Mouse (Mus musculus) gastrocnemius, postnatal 10 days (tissue): ENCODE data around the gene Pcnx. TPM values are rescaled to one million over a fixed set of nuclear protein-coding genes. Genes with fewer than 3 reads are reported as not detected.

ENCODE experiments used
- DNase-seq: peaks from one replicate; pipeline ENCODE4 v3.0.0; 2021; ENCODE audit warnings: mixed read lengths
- total RNA-seq, 2 experiments: library from RNA; stranded (reverse); gene quantifications; 2 replicates each; pipeline ENCODE4 v1.2.3; 2021

The Pcnx gene
- total RNA-seq, 2 experiments from 2014 or later, result 48.3 to 49.1 TPM

DNA sequence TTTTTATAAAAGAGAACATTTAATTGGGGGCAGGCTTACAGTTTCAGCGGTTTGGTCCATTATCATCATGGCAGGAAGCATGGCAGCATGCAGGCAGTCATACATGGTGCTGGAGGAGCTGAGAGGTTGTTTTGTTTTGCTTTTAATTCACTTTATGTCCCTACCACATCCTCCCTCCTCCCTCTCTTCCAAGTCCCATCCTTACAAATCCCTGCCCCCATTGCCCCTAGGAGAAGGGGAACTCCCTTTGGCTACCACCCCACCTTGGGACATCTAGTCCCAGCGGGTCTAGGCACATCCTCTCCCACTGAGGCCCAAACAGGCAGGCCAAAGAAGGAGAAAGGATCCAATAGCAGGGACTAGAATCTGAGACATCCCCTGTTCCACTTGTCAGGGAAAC is 44.6 kb downstream of the Pcnx start:
- no peak for DNase-seq

DNA sequence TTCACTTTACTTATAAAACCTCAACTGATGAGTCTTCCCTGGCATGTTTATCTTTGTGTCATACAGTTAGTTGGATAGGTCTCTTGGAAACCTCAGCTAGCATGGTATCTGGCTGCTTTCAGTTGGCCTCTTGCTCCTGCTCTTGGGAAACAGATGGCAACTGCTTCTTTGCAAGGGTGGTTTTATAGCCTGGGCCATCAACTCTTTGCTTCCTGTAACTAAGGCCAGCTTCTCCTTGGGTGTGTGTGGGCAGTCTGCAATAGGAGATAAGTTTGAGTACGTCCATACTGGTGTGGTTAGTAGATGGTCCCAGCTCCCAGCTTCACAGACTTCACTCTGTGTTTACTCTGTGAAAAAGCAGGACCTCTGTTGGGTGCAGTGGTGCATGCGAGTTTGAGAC is 46.0 kb downstream of the Pcnx start:
- DNase-seq, result no peak

DNA sequence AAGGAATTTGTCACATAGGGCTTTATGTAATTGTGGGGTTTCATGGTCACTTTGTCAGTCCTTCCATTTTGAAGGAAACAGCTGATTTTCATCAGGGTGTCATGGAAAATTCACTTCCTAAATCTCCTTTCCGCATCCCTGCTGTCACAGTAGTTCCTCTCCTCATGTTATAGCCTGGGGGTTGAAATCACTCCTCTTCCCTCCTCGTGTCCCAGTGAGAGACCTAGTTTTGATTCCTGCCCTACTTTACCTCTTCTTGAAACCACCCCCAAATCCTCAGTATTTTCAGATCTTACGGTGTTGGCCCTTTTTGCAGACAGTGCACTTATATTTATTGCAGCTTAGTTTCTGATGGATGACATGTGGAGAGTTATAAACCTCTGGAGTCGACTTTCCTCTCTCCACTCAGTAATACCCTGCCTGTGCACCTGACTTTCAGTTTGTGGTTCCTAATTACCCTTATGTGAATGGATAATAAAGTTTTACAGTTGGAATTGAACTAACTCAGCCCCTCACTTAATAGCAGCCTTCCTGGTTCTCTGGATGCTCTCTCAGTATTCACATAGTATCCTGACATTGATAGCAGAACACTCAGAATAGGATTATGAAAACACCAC is 48.0 kb downstream of the Pcnx start:
- DNase-seq, result no peak

DNA sequence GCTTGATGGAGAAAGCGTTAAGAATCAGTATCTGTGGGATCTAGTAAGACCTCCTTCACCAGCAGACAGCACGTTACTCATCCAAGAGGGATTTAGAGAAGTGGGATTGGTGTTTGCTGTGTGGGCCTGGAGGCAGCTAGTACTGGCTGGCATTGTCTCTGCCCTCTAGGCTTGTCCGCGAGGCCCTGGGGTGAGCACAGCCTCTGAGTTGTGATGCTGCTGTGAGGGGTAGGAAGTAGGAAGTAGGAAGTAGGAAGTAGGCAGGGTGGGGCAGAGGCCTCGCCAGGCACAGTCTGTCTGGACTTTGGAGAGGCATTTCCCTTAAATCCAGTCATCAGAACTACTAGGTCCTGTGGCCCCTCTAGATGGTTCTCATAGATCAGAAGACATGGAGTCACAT is 50.6 kb downstream of the Pcnx start:
- DNase-seq, result no peak

DNA sequence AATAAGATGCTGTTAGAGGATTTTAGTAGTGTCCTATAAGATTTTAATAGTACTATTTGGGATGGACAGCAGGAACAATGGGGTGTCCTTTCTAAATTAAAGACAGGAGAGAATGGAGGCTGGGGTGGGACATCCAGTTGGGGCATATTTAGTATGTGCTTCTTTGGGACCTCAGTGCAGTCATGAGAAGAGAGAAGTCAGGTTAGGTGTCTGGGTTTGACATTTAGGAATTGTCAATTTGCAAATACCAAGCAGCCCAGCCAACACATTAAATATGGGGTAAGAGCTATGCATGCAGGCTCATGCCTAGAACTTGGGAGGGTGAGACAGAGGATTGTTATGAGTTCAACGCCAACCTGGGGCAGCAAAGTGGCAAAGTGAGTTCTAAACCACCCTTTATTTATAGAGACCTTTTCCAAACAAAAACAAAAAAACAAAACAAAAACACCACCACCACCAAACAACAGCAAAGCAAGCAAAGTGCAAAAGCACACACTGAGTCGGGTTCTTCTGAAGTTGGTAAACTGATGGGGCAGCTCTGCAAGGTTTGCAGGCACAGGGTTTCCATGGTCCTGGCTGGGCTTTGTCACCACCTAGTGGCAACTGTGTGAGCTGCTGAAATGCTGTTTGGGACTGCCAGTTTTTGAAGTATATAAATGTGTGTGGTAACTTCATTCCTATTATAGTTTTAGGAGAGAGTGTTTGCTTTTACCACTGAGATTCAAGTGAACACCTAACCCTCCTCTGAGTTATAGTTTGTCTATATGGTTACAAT is 55.5 kb downstream of the Pcnx start:
- DNase-seq, result peak; percentile 62

DNA sequence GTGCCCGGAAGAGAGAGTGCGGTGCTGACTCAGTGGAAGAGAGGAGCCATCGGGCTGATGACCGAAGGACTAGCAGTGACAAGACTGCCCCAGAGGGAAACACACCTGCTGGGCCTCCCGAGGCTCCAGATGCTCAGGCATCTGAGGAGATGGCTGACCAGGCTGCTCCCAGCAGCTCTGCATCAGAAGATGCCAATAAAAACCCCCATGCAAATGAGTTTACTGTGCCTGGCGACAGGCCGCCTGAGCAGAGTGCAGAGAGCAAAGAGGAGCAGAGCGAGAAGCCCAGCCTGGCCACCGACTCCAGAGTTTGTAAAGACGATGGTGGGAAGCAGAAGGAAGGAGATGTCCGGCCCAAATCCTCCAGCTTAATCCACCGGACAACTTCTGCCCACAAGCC is 58.5 kb downstream of the Pcnx start:
- DNase-seq, result no peak

DNA sequence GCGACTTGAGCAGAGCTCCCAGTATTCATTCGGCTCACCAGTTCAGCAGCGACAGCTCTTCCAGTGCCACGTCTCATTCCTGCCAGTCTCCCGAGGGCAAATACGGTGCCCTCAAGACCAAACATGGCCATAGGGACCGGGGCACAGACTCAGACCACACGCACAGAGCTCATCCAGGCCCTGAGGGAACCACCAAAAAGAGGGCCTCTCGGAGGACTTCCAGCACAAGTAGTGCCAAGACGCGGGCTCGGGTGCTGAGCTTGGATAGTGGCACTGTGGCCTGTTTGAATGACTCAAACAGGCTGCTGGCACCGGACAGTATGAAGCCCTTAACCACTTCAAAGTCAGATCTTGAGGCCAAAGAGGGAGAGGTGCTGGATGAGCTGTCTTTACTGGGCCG is 59.1 kb downstream of the Pcnx start:
- DNase-seq, result no peak

DNA sequence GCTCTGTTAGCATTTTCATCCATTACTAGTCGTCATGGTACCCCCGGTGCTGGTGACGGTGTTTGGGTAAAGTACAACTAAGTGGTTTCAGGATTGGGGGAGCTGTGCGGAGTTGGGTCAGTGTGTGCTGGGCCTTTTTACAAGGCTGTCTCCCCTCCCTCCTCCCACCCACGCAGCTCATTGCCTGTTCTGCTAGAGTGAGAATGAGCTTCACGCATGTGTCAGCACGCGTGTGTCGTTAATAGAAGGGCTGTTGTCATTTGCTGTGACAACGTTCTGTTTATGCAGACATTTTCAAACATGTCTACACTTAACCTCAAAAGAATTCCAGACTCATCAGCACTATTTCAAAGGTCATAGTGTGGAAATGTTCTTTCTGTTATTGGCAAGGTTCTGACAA is 60.2 kb downstream of the Pcnx start:
- no peak for DNase-seq

DNA sequence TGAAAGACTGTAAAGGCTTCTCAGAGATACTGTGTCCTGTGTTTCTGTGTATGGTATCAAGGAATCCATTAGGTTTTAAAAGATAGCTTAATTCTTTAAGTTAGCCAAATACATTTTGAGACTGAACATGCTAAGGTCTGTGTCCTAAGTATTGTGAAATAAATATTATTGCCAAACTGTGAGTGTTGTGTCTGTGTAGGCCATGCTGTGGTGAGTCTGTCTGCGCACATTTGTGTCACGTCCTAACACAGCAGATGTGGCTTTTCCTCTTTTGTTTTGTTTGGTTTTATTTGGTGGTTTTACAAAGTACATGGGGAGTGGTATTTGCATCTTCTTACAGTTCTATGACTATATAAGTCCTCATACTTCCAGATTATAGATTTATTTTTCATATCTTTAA is 60.8 kb downstream of the Pcnx start:
- DNase-seq, result no peak

DNA sequence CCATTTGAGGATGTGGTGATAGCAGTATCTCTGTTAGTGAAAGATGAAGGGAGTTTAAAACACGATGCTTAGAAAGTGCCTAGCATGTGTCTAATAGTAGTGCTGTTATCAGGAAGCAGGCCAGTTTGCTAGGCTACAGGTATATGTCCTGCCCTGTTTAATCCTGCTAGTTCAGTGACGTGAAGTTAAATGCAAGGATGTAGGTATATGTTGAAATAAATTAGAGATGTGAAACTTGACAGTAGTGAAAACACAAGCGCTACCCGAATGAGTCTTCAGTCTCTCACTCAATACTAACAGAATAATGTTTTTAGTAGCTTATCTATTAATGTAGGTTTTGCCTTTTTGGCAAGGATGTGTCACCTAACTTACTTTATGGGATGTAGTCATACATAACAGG is 62.0 kb downstream of the Pcnx start:
- DNase-seq, result no peak

DNA sequence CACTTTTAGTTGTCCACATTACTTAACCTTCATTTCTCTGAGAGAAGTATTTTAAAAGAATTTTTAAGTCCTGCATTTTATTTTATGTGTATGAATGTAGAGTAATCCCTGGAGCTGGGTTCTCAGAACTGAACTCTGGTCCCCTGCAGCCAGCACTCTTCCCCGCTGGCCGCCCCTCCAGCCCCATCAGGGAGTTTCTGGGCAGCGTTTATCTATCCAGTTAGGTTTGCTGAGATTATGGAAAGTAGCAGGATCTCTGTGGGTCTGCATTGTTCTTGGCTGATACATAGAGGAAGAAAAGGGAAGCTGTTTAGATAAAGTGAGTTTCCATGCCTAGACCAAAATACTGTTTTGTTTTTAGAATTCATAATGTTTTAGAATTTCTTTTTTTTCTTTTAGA is 63.0 kb downstream of the Pcnx start:
- no peak for DNase-seq

DNA sequence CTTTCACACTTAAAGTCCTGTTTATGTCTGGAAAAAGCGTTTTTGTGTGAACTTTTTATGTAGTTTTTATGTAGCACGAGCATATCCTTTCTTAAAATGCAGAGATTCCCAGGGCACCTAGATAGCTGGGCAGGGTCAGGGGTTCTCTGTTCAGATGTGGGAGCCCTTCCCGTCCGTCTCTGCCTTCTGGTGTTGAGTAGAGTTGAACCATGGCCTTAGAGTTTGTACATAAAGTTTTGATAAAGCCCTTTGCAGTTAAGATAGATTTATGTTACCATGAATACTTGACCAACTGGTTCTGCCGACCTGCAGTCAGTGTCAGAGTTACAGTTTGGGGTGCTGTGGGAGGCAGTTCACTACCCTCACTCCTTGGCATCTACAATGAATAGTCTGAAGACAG is 67.3 kb downstream of the Pcnx start:
- no peak for DNase-seq

DNA sequence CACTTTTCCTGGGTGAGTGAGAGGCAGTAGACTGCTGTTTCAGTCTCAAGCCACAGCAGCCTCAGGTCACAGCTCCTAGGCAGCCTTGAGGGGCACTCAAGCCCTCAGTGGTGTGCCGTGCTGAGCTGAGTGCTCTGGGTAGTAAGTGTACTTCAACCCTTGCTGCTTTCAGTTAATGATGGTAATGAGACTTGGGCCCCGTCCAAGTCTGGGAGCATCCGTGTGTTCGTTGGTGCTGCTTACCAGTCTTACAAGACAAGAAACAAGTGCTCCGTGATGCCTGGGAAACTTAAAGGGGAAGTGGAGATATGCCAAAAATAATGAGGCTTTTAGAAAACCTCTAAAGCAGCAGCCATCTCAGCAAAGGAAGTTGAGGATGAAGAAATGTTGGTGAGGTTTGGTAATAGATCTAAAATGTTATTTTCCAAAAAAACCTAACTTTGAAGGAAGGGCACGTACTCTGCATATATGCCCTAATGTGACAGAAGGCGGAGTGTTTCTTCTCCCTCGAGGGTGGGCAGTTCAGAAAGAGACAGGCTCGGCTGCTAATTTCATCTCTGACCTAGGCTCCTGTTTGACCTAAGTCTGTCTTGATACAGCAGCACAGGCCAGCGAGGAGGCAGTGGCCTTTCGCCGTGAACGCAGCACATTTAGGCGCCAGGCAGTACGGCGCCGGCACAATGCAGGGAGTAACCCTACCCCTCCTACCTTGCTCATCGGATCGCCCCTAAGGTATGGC is 68.0 kb downstream of the Pcnx start:
- DNase-seq, result no peak

DNA sequence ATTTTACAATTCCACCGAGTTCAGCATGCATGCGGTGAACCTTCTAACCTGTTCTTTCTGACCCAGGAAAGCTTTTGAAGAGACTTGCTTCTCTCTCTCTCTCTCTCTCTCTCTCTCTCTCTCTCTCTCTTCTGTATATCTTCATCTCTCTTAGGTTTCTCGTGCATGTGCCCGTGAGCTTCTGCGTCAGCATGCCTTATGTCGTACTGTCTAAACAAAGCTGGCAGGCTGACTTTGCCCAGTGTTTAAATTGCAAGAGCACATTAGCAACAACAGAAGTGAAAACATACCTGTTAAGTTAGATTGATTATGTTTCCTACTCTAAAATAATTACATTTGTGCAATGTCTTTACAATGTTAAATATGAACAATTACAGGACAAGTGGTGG is 68.6 kb downstream of the Pcnx start:
- no peak for DNase-seq

DNA sequence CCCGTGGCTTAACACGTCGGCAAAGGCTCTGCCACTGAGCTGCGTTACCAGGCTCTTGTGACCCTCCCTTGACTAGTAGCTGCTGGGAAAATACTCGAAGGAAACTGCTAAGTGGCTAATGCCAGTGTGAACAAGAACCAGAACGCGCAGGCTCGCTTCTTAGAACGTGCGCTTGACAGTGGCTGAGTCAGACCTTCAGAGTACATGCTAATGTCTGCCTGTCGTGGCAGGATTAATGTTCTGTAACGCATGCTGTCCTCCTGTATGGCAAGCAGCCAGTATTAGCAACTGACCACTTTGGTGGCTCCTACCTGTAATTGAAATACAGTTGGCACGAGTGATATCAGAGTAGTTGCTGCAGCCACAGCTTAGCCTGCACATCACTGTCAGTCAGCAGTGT is 72.2 kb downstream of the Pcnx start:
- no peak for DNase-seq

DNA sequence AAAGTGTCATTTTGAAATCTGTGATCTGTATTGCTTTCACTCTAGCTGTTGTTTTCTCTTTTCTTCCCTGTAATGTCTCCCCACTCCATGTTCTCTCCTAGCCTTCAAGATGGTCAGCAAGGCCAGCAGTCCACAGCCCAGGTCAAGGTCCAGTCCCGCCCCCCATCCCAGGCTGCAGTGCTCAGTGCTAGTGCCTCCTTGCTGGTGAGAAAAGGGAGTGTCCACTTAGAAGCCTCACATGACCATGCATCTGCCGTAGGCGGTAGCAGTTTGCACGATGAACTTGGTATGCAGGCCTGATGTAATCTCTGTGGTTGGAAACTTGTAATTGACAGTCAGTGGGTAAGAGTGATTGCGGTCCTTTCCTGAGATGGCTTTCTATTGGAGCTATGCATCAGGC is 73.6 kb downstream of the Pcnx start:
- no peak for DNase-seq

DNA sequence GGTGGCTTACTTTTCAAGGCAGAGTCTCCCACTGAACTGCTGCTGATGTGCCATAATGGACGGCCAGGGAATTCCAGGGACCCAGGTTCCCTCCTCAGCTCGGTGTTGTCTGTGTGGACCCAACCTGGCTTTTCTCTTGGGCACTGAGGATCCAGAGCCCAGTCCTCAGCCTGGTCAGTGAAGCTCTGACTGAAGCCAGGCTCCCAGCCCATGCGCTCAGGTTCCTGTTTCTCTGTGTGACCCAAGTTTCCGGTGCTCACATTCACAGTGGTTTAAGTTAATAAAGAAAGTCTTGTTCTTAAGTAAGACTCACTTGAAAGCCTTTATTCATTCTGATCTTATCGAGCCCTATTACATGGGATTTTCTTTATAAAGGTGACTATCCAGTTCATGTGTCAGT is 74.7 kb downstream of the Pcnx start:
- DNase-seq, result no peak

DNA sequence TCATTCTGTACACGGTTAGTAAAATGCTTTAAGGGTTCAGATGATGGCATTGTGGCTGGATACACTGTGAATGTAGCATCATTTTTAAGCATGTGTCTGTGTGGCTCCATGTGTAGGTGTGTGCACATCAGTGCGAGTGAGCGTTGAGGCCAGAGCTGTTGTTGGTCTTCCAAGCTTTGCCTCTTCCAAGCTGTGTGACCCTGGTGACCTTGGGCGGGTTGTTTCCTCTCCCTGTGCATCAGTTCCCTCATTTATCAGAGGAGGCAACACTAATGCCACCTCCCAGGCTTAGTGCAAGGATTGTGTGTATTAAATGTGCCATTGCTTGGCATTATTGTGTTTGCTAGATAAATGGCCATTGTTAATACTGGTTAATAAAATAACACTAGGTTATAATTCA is 76.2 kb downstream of the Pcnx start:
- no peak for DNase-seq

DNA sequence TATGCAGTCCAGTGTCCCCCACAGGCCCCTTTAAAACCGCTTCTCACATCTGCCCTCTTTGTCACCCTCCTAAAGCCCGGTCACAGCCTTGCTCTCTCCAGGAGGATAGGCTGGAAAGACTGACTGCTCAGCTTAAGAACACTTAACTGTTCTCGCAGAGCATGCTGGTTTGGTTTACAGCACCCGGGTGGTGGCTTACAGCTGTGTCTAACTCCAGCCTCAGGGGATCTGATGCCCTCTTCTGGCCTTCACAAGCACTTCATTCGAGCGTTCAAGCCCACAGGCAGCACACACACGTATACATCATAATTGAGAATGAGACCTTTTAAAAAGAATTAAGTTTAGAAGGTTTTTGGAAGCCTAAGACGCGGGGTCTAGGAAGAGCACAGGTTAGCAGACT is 81.4 kb downstream of the Pcnx start:
- no peak for DNase-seq

DNA sequence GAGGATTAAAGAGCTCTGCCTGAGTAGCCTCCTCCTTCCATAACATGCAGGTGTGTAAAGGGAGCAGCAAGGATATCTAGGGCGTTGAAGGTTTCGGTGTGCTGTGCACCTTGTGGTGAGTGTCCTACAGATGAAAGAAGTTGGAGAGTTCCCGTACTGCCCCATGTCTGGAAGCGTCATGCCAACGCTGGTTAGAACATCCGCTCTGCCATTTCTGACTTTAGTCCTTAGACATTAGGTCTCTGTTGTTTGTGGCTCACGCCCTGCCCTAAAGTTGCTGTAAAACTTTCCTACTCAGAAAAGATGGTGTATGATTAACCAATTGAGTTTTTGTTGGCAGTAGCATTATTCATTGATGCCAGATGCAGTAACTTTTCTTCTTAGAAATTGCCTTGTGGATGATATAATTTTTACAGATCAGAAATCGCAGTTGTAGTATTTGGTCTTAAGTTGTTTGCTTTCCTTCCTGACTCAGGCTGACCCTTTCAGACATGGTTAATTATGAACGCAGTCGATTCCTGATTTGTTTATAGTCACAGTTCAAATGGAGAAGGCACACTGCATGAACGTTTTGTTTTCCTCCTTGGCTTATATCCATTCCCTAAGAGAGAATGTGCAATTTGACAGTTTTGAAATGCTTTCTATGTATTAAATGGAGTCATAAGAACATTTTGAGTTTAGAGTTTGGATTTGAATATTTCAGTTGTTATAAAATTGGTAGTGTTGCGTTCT is 83.7 kb downstream of the Pcnx start:
- no peak for DNase-seq

DNA sequence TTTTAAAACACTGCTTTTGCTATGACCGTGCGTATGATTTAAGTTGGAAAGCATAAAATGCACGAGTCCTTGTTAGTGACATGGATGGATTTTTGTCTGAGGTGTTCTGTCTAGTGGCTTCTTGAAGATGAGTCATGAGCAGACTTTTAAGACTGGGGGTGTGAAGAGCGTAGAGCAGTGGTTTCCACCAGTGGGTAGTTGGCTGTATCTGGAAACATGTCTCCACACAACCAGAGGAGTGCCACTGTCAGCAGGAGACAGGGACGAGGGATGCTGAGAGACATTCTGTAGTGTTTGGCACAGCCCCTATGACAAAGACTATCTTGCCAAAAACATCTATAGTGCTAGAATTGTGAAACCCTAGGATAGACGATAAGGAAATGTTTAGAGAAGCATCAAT is 89.2 kb downstream of the Pcnx start:
- no peak for DNase-seq

DNA sequence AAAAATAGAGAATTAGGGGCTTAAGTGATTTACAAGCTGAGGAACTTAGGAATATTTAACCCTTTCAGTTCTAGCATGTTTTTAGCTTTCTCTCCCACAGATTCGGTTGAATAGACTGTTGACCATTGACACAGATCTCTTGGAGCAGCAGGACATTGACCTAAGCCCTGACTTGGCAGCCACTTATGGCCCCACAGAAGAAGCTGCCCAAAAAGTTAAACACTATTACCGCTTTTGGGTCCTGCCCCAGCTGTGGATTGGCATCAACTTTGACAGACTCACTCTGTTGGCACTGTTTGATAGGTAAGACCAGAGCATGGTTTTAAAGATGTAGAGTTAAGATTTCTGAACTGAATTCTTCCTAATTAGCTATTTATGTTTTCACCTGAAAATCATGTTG is 90.2 kb downstream of the Pcnx start:
- no peak for DNase-seq

DNA sequence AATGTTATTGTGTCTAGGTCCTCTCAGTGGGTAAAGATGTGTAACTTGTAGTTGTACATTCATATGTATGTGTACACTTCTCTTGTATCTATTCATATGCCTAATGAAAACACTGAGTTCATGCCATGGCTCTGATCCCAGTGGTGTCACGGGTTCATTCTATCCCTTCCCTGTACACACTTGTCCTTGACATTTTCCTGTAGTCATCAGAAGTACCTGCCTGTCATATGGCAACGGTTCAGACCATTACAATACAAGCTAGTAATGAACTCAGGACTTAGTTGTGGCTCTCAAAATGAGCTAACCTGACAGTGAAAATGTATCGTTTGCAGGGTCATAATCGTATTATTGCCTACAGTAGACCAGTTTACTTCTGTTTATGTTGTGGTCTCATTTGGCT is 98.5 kb downstream of the Pcnx start:
- no peak for DNase-seq
